Mouse (Mus musculus) adrenal gland, adult 10 weeks (tissue): ENCODE measurements around the gene Adamts3. TPM values are rescaled to one million over a fixed set of nuclear protein-coding genes. Genes with fewer than 3 reads are reported as not detected.

Experiments
- polyA plus RNA-seq: library from polyadenylated mRNA; stranded (reverse); fragments of 350-450 nt; fragmentation: Illumina TruSeq; extraction: RNeasy Lipid Tissue Mini Kit (QIAGEN cat#74804); gene quantifications from one replicate; pipeline ENCODE4 v1.2.3, GENCODE M21; 2014; ENCODE audit warnings: low read depth, low replicate concordance

Adamts3 gene
- polyA plus RNA-seq = 5.5 TPM

DNA sequence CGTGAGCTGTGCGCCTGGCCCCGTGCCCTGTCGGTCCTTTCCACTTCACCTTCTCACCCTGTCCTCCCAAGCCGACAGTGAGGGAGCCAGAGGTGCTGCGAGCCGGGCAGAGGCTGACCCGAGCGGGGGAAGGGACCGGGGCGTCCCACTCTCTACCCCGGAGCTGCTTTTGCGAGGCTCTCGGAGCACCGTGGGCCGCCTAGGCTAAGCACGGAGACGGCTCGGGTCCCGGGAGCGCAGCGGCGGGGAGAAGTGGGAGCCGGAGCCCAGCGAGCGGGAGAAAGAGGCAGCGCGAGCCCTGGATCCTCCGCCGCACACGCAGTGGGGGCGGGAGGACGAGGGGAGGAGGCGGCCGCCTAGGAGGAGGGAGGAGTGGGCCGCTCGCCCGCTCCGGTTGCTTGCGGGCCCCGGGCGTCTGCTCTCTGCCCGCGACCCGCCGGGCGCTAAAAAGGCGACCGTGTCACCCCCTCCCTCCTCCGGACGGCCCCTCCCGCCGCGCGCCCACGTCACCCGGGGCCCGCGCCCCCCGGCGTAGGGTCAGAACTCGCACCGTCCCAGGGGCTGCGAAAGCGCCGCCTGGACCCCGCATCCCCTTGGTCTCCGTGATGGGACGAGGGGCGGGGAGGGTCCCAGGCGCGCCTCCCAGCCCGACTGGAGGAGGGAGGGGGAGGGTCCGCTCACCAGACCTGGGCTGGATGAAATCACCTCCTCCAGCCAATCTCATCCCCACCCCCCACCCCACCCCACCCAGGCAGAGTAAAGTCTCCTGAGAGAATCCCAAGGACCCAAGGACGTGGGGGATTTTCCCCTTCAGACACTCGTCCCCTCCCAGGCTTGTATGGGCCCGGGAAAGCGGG, at the start of gene Adamts3:
Adamts3 (minus strand) TSS at position 284 of the 857 bp plus-strand sequence.

